In genomic region chr6:83078324-83078858, GRCm38 (mm10) we compare ENCODE assay signal across 8 mouse cellular contexts. TPM values are rescaled to one million over a fixed set of nuclear protein-coding genes. Genes with fewer than 3 reads are reported as not detected.
DNase-seq lines count a peak whose midpoint lies in the region; ATAC-seq and TF ChIP-seq lines count a peak whose summit lies in the region.

No protein-coding gene starts in this region.

- H3K4me1 ChIP-seq in erythroblast, embryonic 14.5 days (ENCODE audit: control insufficient read depth), result peaks cover 31% of the 10 kb centered on the region
- peaks cover 11% of the 10 kb centered on the region; the same call in 1 of the 2 replicates for H3K4me1 ChIP-seq in heart, embryonic 12.5 days (replicated peaks)
- H3K4me1 ChIP-seq in kidney, postnatal 0 days (replicated peaks; ENCODE audit: insufficient read depth, low read length), result 0 out of 2 replicates have a peak, but pooled peaks cover 4% of the 10 kb centered on the region
- peaks cover 5% of the 10 kb centered on the region for H3K4me1 ChIP-seq in liver, embryonic 11.5 days (replicated peaks; ENCODE audit: control insufficient read depth, insufficient read depth, low read length)
- H3K4me1 ChIP-seq in stomach, embryonic 14.5 days (ENCODE audit: control insufficient read depth, insufficient read depth, low read length), result peaks cover 5% of the 10 kb centered on the region; the same call in 1 of the 2 replicates

- peak; percentile 62 for TF ChIP-seq CTCF in C2C12 (IDR thresholded peaks at IDR 0.05; ENCODE audit: control insufficient read depth, insufficient read depth, insufficient read length)
- peak; percentile 49; the same call in 1 of the 2 replicates for TF ChIP-seq CTCF in brain, embryonic 14.5 days (IDR thresholded peaks at IDR 0.05; ENCODE audit: borderline replicate concordance, extremely low read depth, insufficient read depth, insufficient read length)
- TF ChIP-seq CTCF in kidney, postnatal 0 days (IDR thresholded peaks at IDR 0.05; ENCODE audit: low read depth), result peak; percentile 72

- H3K27ac ChIP-seq in heart, embryonic 12.5 days (ENCODE audit: poor library complexity, severe bottlenecking), result peak overlapping the region; percentile 38; the same call in 1 of the 2 replicates
- peak overlapping the region; percentile 87 for H3K27ac ChIP-seq in kidney, postnatal 0 days
- H3K27ac ChIP-seq in liver, embryonic 11.5 days (ENCODE audit: low read depth, low read length), result peak overlapping the region; percentile 81
- peak overlapping the region; percentile 77 for H3K27ac ChIP-seq in stomach, embryonic 14.5 days (ENCODE audit: low read length)

- WGBS in heart, embryonic 12.5 days, result under 1% methylated on average over 46 of the region's 46 CpGs
- under 1% methylated on average over 46 of the region's 46 CpGs for WGBS in kidney, postnatal 0 days
- under 1% methylated on average over 46 of the region's 46 CpGs for WGBS in liver, embryonic 11.5 days
- under 1% methylated on average over 41 of the region's 46 CpGs for WGBS in stomach, embryonic 14.5 days

- no peaks in the 10 kb centered on the region for H3K27me3 ChIP-seq in C2C12 (ENCODE audit: control insufficient read depth, insufficient read depth, insufficient read length)
- H3K27me3 ChIP-seq in erythroblast, embryonic 14.5 days (ENCODE audit: control insufficient read depth), result peaks cover 51% of the 10 kb centered on the region
- H3K27me3 ChIP-seq in heart, embryonic 12.5 days (replicated peaks), result peaks cover 59% of the 10 kb centered on the region
- peaks cover 12% of the 10 kb centered on the region; the same call in 1 of the 2 replicates for H3K27me3 ChIP-seq in kidney, postnatal 0 days (ENCODE audit: insufficient read depth, low read length)
- H3K27me3 ChIP-seq in liver, embryonic 11.5 days (replicated peaks; ENCODE audit: control insufficient read depth, insufficient read depth, low read length), result peaks cover 38% of the 10 kb centered on the region
- peaks cover 27% of the 10 kb centered on the region for H3K27me3 ChIP-seq in stomach, embryonic 14.5 days (ENCODE audit: control insufficient read depth, insufficient read depth, low read length)

- H3K4me3 ChIP-seq in C2C12 (ENCODE audit: insufficient read depth, poor library complexity, severe bottlenecking), result peak overlapping the region; percentile 80
- peak overlapping the region; percentile 70 for H3K4me3 ChIP-seq in erythroblast, embryonic 14.5 days (replicated peaks)
- H3K4me3 ChIP-seq in heart, embryonic 12.5 days, result peak overlapping the region; percentile 62
- peak overlapping the region; percentile 66 for H3K4me3 ChIP-seq in kidney, postnatal 0 days (replicated peaks; ENCODE audit: low read depth, low read length)
- H3K4me3 ChIP-seq in liver, embryonic 11.5 days (ENCODE audit: low read depth, low read length), result peak overlapping the region; percentile 76
- H3K4me3 ChIP-seq in stomach, embryonic 14.5 days (ENCODE audit: low read depth, low read length), result peak overlapping the region; percentile 71

- H3K79me2 ChIP-seq in C2C12 (ENCODE audit: control insufficient read depth, insufficient read depth), result peaks cover 14% of the 10 kb centered on the region

- peaks cover 13% of the 10 kb centered on the region for H3K36me3 ChIP-seq in C2C12 (ENCODE audit: control insufficient read depth, insufficient read depth)
- H3K36me3 ChIP-seq in erythroblast, embryonic 14.5 days (ENCODE audit: control insufficient read depth), result peaks cover 29% of the 10 kb centered on the region
- peaks cover 23% of the 10 kb centered on the region for H3K36me3 ChIP-seq in heart, embryonic 12.5 days
- H3K36me3 ChIP-seq in kidney, postnatal 0 days (ENCODE audit: insufficient read depth, low read length), result peaks cover 4% of the 10 kb centered on the region; the same call in 1 of the 2 replicates
- peaks cover 12% of the 10 kb centered on the region; the same call in 1 of the 2 replicates for H3K36me3 ChIP-seq in liver, embryonic 11.5 days (ENCODE audit: control insufficient read depth, insufficient read depth, low read length)
- H3K36me3 ChIP-seq in stomach, embryonic 14.5 days (ENCODE audit: control insufficient read depth, insufficient read depth, low read length), result peaks cover 5% of the 10 kb centered on the region; the same call in 1 of the 2 replicates

- peaks cover 6% of the 10 kb centered on the region for H3K79me3 ChIP-seq in C2C12 (ENCODE audit: low read depth)

- H3ac ChIP-seq in C2C12 (ENCODE audit: control insufficient read depth, insufficient read length, low read depth), result peak overlapping the region; percentile 74

- peak overlapping the region; percentile 71 for H3K9ac ChIP-seq in heart, embryonic 12.5 days
- H3K9ac ChIP-seq in kidney, postnatal 0 days (ENCODE audit: low read depth, low read length), result peak overlapping the region; percentile 76
- H3K9ac ChIP-seq in liver, embryonic 11.5 days (ENCODE audit: low read depth, low read length), result peak overlapping the region; percentile 79
- H3K9ac ChIP-seq in stomach, embryonic 14.5 days (replicated peaks; ENCODE audit: low read depth, low read length), result peak overlapping the region; percentile 51

- peak; percentile 99 for DNase-seq in brain, embryonic 14.5 days (ENCODE audit: low read depth)
- DNase-seq in kidney, postnatal 0 days (ENCODE audit: low spot score), result peak; percentile 96
- DNase-seq in liver, embryonic 11.5 days (ENCODE audit: low spot score), result peak; percentile 100
- peak; percentile 100 for DNase-seq in naive thymus-derived CD4-positive, alpha-beta T cell, adult 2 months (ENCODE audit: low read depth)

- H3K4me2 ChIP-seq in heart, embryonic 12.5 days, result peak overlapping the region; percentile 97
- peak overlapping the region; percentile 98 for H3K4me2 ChIP-seq in kidney, postnatal 0 days (ENCODE audit: low read length)
- peak overlapping the region; percentile 96 for H3K4me2 ChIP-seq in liver, embryonic 11.5 days
- peak overlapping the region; percentile 78 for H3K4me2 ChIP-seq in stomach, embryonic 14.5 days (replicated peaks; ENCODE audit: low read depth, low read length)

- ATAC-seq in heart, embryonic 12.5 days (ENCODE audit: insufficient number of reproducible peaks, low FRiP score), result peak; percentile 94
- peak; percentile 91 for ATAC-seq in kidney, postnatal 0 days (replicated peaks; ENCODE audit: low FRiP score, low read depth)
- peak; percentile 91 for ATAC-seq in liver, embryonic 11.5 days (replicated peaks; ENCODE audit: low FRiP score)
- ATAC-seq in stomach, embryonic 14.5 days (ENCODE audit: insufficient number of reproducible peaks, insufficient read depth, low FRiP score, low read depth), result peak; percentile 92

- H3K9me3 ChIP-seq in erythroblast, embryonic 14.5 days (ENCODE audit: control insufficient read depth, low read length), result no peaks in the 10 kb centered on the region
- no peaks in the 10 kb centered on the region for H3K9me3 ChIP-seq in heart, embryonic 12.5 days (replicated peaks)
- no peaks in the 10 kb centered on the region for H3K9me3 ChIP-seq in kidney, postnatal 0 days (replicated peaks; ENCODE audit: low read length)
- H3K9me3 ChIP-seq in liver, embryonic 11.5 days (ENCODE audit: control insufficient read depth, low read length), result no peaks in the 10 kb centered on the region
- no peaks in the 10 kb centered on the region for H3K9me3 ChIP-seq in stomach, embryonic 14.5 days (ENCODE audit: control insufficient read depth, low read depth, low read length)

- TF ChIP-seq POLR2A in brain, embryonic 14.5 days (IDR thresholded peaks at IDR 0.05; ENCODE audit: borderline replicate concordance, extremely low read depth, insufficient read depth, insufficient read length, poor library complexity, severe bottlenecking), result 0 out of 2 replicates have a peak, but pooled peaks have one; percentile 20

RNA-seq across cellular contexts. Expression of gene Pcgf1, which starts 0.7 kb away (rescaled TPM):
- polyA plus RNA-seq in C2C12 (2012; fragmentation: generic; extraction: Trizol), result 9.5 TPM
- 39.8 and 66.1 TPM in 2 replicates for polyA plus RNA-seq in brain, embryonic 14.5 days (2012; rRNA removed)
- polyA plus RNA-seq in erythroblast, embryonic 14.5 days (2012), result 1.5 and 2.2 TPM in 2 replicates
- polyA plus RNA-seq in heart, embryonic 12.5 days (2016; fragmentation: Nextera tagmentation; extraction: Ambion mirVana), result 12.5 and 14.9 TPM in 2 replicates
- 28.0 and 29.7 TPM in 2 replicates for polyA plus RNA-seq in kidney, postnatal 0 days (2015; fragmentation: Nextera tagmentation; extraction: Ambion mirVana)
- 25.0 and 27.8 TPM in 2 replicates for polyA plus RNA-seq in liver, embryonic 11.5 days (2014; fragmentation: Nextera tagmentation; extraction: Ambion mirVana)
- polyA plus RNA-seq in stomach, embryonic 14.5 days (2014; fragmentation: Nextera tagmentation; extraction: Ambion mirVana), result 33.0 and 38.8 TPM in 2 replicates

RNA-seq across cellular contexts. Expression of gene Lbx2, which starts 7.8 kb away (rescaled TPM):
- polyA plus RNA-seq in C2C12 (2012; fragmentation: generic; extraction: Trizol), result 0.11 TPM
- polyA plus RNA-seq in brain, embryonic 14.5 days (2012; rRNA removed), result 0.29 and 0.78 TPM in 2 replicates
- polyA plus RNA-seq in erythroblast, embryonic 14.5 days (2012), result 0.05 TPM in 1 of 2 replicates, not detected in the other
- 0.36 TPM in 1 of 2 replicates, not detected in the other for polyA plus RNA-seq in heart, embryonic 12.5 days (2016; fragmentation: Nextera tagmentation; extraction: Ambion mirVana)
- polyA plus RNA-seq in kidney, postnatal 0 days (2015; fragmentation: Nextera tagmentation; extraction: Ambion mirVana), result 3.1 and 4.8 TPM in 2 replicates
- polyA plus RNA-seq in liver, embryonic 11.5 days (2014; fragmentation: Nextera tagmentation; extraction: Ambion mirVana), result 0.53 and 0.73 TPM in 2 replicates
- 1.2 and 1.8 TPM in 2 replicates for polyA plus RNA-seq in stomach, embryonic 14.5 days (2014; fragmentation: Nextera tagmentation; extraction: Ambion mirVana)

RNA-seq across cellular contexts. Expression of gene Tlx2, which starts 8.3 kb away (rescaled TPM):
- 0.19 TPM for polyA plus RNA-seq in C2C12 (2012; fragmentation: generic; extraction: Trizol)
- polyA plus RNA-seq in brain, embryonic 14.5 days (2012; rRNA removed), result 0.31 TPM in 1 of 2 replicates, not detected in the other
- not detected in 2 replicates for polyA plus RNA-seq in erythroblast, embryonic 14.5 days (2012)
- polyA plus RNA-seq in heart, embryonic 12.5 days (2016; fragmentation: Nextera tagmentation; extraction: Ambion mirVana), result 0.18 and 0.24 TPM in 2 replicates
- 0.12 TPM in 1 of 2 replicates, not detected in the other for polyA plus RNA-seq in kidney, postnatal 0 days (2015; fragmentation: Nextera tagmentation; extraction: Ambion mirVana)
- polyA plus RNA-seq in liver, embryonic 11.5 days (2014; fragmentation: Nextera tagmentation; extraction: Ambion mirVana), result 0.30 and 0.95 TPM in 2 replicates
- 8.4 and 9.2 TPM in 2 replicates for polyA plus RNA-seq in stomach, embryonic 14.5 days (2014; fragmentation: Nextera tagmentation; extraction: Ambion mirVana)

RNA-seq across cellular contexts. Expression of gene Dqx1, which starts 20.7 kb away (rescaled TPM):
- 0.15 TPM for polyA plus RNA-seq in C2C12 (2012; fragmentation: generic; extraction: Trizol)
- polyA plus RNA-seq in brain, embryonic 14.5 days (2012; rRNA removed), result 1.0 and 1.8 TPM in 2 replicates
- polyA plus RNA-seq in erythroblast, embryonic 14.5 days (2012), result 0.14 and 0.18 TPM in 2 replicates
- 0.48 and 0.64 TPM in 2 replicates for polyA plus RNA-seq in heart, embryonic 12.5 days (2016; fragmentation: Nextera tagmentation; extraction: Ambion mirVana)
- polyA plus RNA-seq in kidney, postnatal 0 days (2015; fragmentation: Nextera tagmentation; extraction: Ambion mirVana), result 5.8 and 7.0 TPM in 2 replicates
- polyA plus RNA-seq in liver, embryonic 11.5 days (2014; fragmentation: Nextera tagmentation; extraction: Ambion mirVana), result 6.1 and 6.2 TPM in 2 replicates
- 4.2 and 4.5 TPM in 2 replicates for polyA plus RNA-seq in stomach, embryonic 14.5 days (2014; fragmentation: Nextera tagmentation; extraction: Ambion mirVana)

RNA-seq across cellular contexts. Expression of gene Ccdc142, which starts 23.0 kb away (rescaled TPM):
- 0.75 TPM for polyA plus RNA-seq in C2C12 (2012; fragmentation: generic; extraction: Trizol)
- polyA plus RNA-seq in brain, embryonic 14.5 days (2012; rRNA removed), result 10.4 and 12.8 TPM in 2 replicates
- polyA plus RNA-seq in erythroblast, embryonic 14.5 days (2012), result 0.18 and 0.43 TPM in 2 replicates
- 1.3 and 1.9 TPM in 2 replicates for polyA plus RNA-seq in heart, embryonic 12.5 days (2016; fragmentation: Nextera tagmentation; extraction: Ambion mirVana)
- 2.0 and 2.7 TPM in 2 replicates for polyA plus RNA-seq in kidney, postnatal 0 days (2015; fragmentation: Nextera tagmentation; extraction: Ambion mirVana)
- 2.0 and 2.5 TPM in 2 replicates for polyA plus RNA-seq in liver, embryonic 11.5 days (2014; fragmentation: Nextera tagmentation; extraction: Ambion mirVana)
- 2.0 and 3.5 TPM in 2 replicates for polyA plus RNA-seq in stomach, embryonic 14.5 days (2014; fragmentation: Nextera tagmentation; extraction: Ambion mirVana)

Comparison
In these comparisons a context has a peak if more than half of its experiments do, and no peak if none do; other contexts are left out.
1. Peak in every context shown above with its lines: DNase-seq, ATAC-seq, H3K4me3 ChIP-seq and H3K27ac ChIP-seq.